Mouse (Mus musculus) brain, embryonic 14.5 days (tissue): ENCODE measurements around the gene Olfr1474. TPM values are rescaled to one million over a fixed set of nuclear protein-coding genes. Genes with fewer than 3 reads are reported as not detected.
"Not testable (repeated sequence)": the region's sequence is repeated elsewhere in the genome, so short reads cannot be mapped to it uniquely, and the experiment has no call there.

Experiments
- DNase-seq: peaks from one replicate; pipeline ENCODE4 v3.0.0-alpha.2; 2011; ENCODE audit warnings: low read depth
- CTCF ChIP-seq: fragments of 200-500 bp; IDR thresholded peaks from 2 replicates; pipeline ENCODE4 v1.5.1; 2012; ENCODE audit warnings: inconsistent platforms, mild to moderate bottlenecking, moderate library complexity, borderline replicate concordance; ENCODE audit not compliant: insufficient read depth, insufficient read length; ENCODE audit errors: extremely low read depth
- POLR2A ChIP-seq: fragments of 200-500 bp; IDR thresholded peaks from 2 replicates; pipeline ENCODE4 v1.6.1; 2012; ENCODE audit warnings: mild to moderate bottlenecking, inconsistent platforms, borderline replicate concordance; ENCODE audit not compliant: poor library complexity, insufficient read depth, insufficient read length, severe bottlenecking; ENCODE audit errors: extremely low read depth
- polyA plus RNA-seq: library from polyadenylated mRNA; depleted of rRNA; stranded (reverse); fragments of >200 nt; gene quantifications from 2 replicates; pipeline ENCODE4 v1.2.3, GENCODE M21; 2012; rRNA removed

The Olfr1474 gene
- polyA plus RNA-seq, result not detected in 2 replicates

- not testable (repeated sequence) for DNase-seq
These were observed at the start of gene Olfr1474 for GRCm38 (mm10) chr19:13469265-13469664. Gene Olfr1474, plus strand, starts transcription at chr19:13469565.

GRCm38 (mm10) chr19:13443109-13443508, 26.3 kb upstream of the Olfr1474 start, which contains the start of gene Olfr1471:
Gene Olfr1471, plus strand, starts transcription at chr19:13443409.
- DNase-seq, result not testable (repeated sequence)

- TF ChIP-seq CTCF (no peak), POLR2A (no peak)
- no peak for DNase-seq
These were observed 13.4 kb upstream of the Olfr1474 start, which contains the start of gene Olfr1472 for GRCm38 (mm10) chr19:13455986-13456385. Gene Olfr1472, minus strand, starts transcription at chr19:13456086.

GRCm38 (mm10) chr19:13480096-13480495, 10.7 kb downstream of the Olfr1474 start, which contains the start of gene Olfr1475:
Gene Olfr1475, minus strand, starts transcription at chr19:13480196.
- DNase-seq, result no peak
- TF ChIP-seq POLR2A, result no peak
- no peak for TF ChIP-seq CTCF

- no peak for DNase-seq
- TF ChIP-seq CTCF, result no peak
- TF ChIP-seq POLR2A, result no peak
These were observed 30.9 kb downstream of the Olfr1474 start, which contains the start of gene Olfr1477 for GRCm38 (mm10) chr19:13500246-13500645. Gene Olfr1477, plus strand, starts transcription at chr19:13500546.

Other genes starting within 250 kb of the Olfr1474 start
- not detected in 2 replicates for gene Olfr1463, start 238.2 kb upstream of the Olfr1474 start, polyA plus RNA-seq
- not detected in 2 replicates for gene Olfr1465, start 154.0 kb upstream of the Olfr1474 start, polyA plus RNA-seq
- not detected in 2 replicates for gene Olfr1466, start 130.7 kb upstream of the Olfr1474 start, polyA plus RNA-seq
- not detected in 2 replicates for gene Olfr1467, start 107.3 kb upstream of the Olfr1474 start, polyA plus RNA-seq
- gene Olfr1469, start 61.7 kb upstream of the Olfr1474 start, polyA plus RNA-seq, result not detected in 2 replicates
- not detected in 2 replicates for gene Olfr1471, start 26.2 kb upstream of the Olfr1474 start, polyA plus RNA-seq
- not detected in 2 replicates for gene Olfr1472, start 13.5 kb upstream of the Olfr1474 start, polyA plus RNA-seq
- gene Olfr1475, start 10.6 kb downstream of the Olfr1474 start, polyA plus RNA-seq, result not detected in 2 replicates
- not detected in 2 replicates for gene Olfr1477, start 31.0 kb downstream of the Olfr1474 start, polyA plus RNA-seq
- gene Olfr1480, start 58.3 kb downstream of the Olfr1474 start, polyA plus RNA-seq, result not detected in 2 replicates
- not detected in 2 replicates for gene Olfr1484, start 113.9 kb downstream of the Olfr1474 start, polyA plus RNA-seq
- not detected in 2 replicates for gene Olfr1487, start 147.8 kb downstream of the Olfr1474 start, polyA plus RNA-seq
- not detected in 2 replicates for gene Olfr1489, start 162.1 kb downstream of the Olfr1474 start, polyA plus RNA-seq
- not detected in 2 replicates for gene Olfr1490, start 181.5 kb downstream of the Olfr1474 start, polyA plus RNA-seq
- gene Olfr1491, start 227.7 kb downstream of the Olfr1474 start, polyA plus RNA-seq, result not detected in 2 replicates